Mouse (Mus musculus) myocyte (in vitro differentiated cells): ENCODE data around the gene Specc1l.

ENCODE experiments used
- CEBPB ChIP-seq: IDR thresholded peaks from 2 replicates; pipeline ENCODE4 v1.6.1; 2011; ENCODE audit warnings: mild to moderate bottlenecking, moderate library complexity; ENCODE audit not compliant: poor library complexity, insufficient read depth, severe bottlenecking
- E2F4 ChIP-seq: IDR thresholded peaks from one replicate; pipeline ENCODE4 v1.6.1; 2011; ENCODE audit warnings: mild to moderate bottlenecking, control low read depth, moderate library complexity; ENCODE audit not compliant: insufficient read depth
- MAX ChIP-seq: IDR thresholded peaks from one replicate; pipeline ENCODE4 v1.6.1; 2011; ENCODE audit warnings: low read depth, mild to moderate bottlenecking, control low read depth
- MYOG ChIP-seq, 3 experiments: IDR thresholded peaks; one replicate each; pipeline ENCODE4 v1.6.1; 2011; ENCODE audit warnings: control low read depth in 2 of 3, low read depth in 2 of 3, mild to moderate bottlenecking in 2 of 3; ENCODE audit not compliant: insufficient read length in 2 of 3, control insufficient read depth in 1 of 3, insufficient read depth in 1 of 3

DNA sequence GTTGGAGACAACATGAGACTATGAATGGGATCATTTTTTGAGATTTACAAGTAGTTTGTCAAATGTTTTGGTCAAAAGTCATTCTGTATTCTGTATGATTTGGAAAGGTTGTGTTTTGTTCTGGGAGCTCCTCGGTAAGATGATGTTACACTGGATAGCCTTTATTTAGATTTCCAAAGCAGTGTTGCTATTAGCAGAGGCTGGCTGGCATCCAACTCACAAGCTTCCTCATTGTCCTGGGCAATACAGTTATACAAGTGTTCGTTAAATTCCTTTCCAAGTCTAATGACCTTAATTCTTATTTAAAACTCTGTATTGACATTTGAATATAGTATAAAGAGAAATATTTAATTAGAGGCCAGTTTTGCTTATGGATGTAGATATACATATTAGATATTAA lies 133.4 kb downstream of the Specc1l start:
- no peak for TF ChIP-seq MYOG (IDR thresholded peaks at IDR 0.05; ENCODE audit: control insufficient read depth in 1 of 3, insufficient read depth in 1 of 3, insufficient read length in 2 of 3, low read depth in 2 of 3)
- no peak for TF ChIP-seq CEBPB
- no peak for TF ChIP-seq E2F4
- TF ChIP-seq MAX: no peak
